Mouse (Mus musculus) limb, embryonic 13.5 days (tissue): ENCODE measurements around the gene Arid5a. TPM values are rescaled to one million over a fixed set of nuclear protein-coding genes. Genes with fewer than 3 reads are reported as not detected.
A peak's percentile ranks its signal among the peaks of the same experiment; 100 is the strongest.

Experiments
- ATAC-seq: fragments of 200-750 bp; cut with Nextera tagmentation; 2 replicates; pipeline ENCODE4 v1.8.0; 2017; ENCODE audit warnings: low read depth, moderate number of reproducible peaks, moderate TSS enrichment; ENCODE audit not compliant: low FRiP score
- H3K27ac ChIP-seq: fragments of 300-500 bp; sonication (generic); 2 replicates; pipeline ENCODE4 v1.5.1; 2015; ENCODE audit warnings: inconsistent platforms, mild to moderate bottlenecking, moderate library complexity
- H3K27me3 ChIP-seq: fragments of 300-500 bp; sonication (generic); 2 replicates; pipeline ENCODE4 v1.6.1; 2015; ENCODE audit warnings: mild to moderate bottlenecking, inconsistent platforms
- H3K36me3 ChIP-seq: fragments of 300-500 bp; sonication (generic); 2 replicates; pipeline ENCODE4 v1.6.1; 2015; ENCODE audit warnings: inconsistent platforms, mild to moderate bottlenecking, moderate library complexity
- H3K4me1 ChIP-seq: fragments of 300-500 bp; sonication (generic); 2 replicates; pipeline ENCODE4 v1.6.1; 2015; ENCODE audit warnings: inconsistent platforms
- H3K4me2 ChIP-seq: fragments of 300-500 bp; sonication (generic); replicated peaks from 2 replicates; pipeline ENCODE4 v1.6.1; 2015; ENCODE audit warnings: inconsistent platforms, mild to moderate bottlenecking, moderate library complexity
- H3K4me3 ChIP-seq: fragments of 300-500 bp; sonication (generic); 2 replicates; pipeline ENCODE4 v1.5.1; 2015; ENCODE audit warnings: moderate library complexity, mild to moderate bottlenecking, inconsistent platforms
- H3K9ac ChIP-seq: fragments of 300-500 bp; sonication (generic); 2 replicates; pipeline ENCODE4 v1.6.1; 2015; ENCODE audit warnings: mild to moderate bottlenecking, inconsistent platforms
- H3K9me3 ChIP-seq: fragments of 300-500 bp; sonication (generic); 2 replicates; pipeline ENCODE4 v1.6.1; 2016; ENCODE audit warnings: inconsistent platforms
- WGBS: fragments of 180-500 bp; shearing (Covaris S2); methylation state at CpG from one replicate; pipeline ENCODE4 v1.1.7; 2015; 5-methylcytosine and 5-hydroxymethylcytosine counted together
- polyA plus RNA-seq: library from polyadenylated mRNA; unstranded; fragments of >200 nt; fragmentation: Nextera tagmentation; extraction: Ambion mirVana; gene quantifications from 2 replicates; pipeline ENCODE4 v1.2.1, GENCODE M21; 2015

Arid5a gene
- polyA plus RNA-seq = 6.7 and 9.2 TPM in 2 replicates

GRCm38 (mm10) chr1:36307495-36308280, at the start of gene Arid5a:
Gene Arid5a (plus strand): TSS chr1:36307733.
- under 1% methylated on average over 65 of the region's 65 CpGs for WGBS
- H3K27ac ChIP-seq = no peak within 1 kb of the TSS

GRCm38 (mm10) chr1:36258631-36259030, 48.9 kb upstream of the Arid5a start:
- H3K9ac ChIP-seq = no peak overlapping the region
- peaks cover 11% of the 10 kb centered on the region; the same call in 1 of the 2 replicates for H3K4me1 ChIP-seq
- peaks cover 11% of the 10 kb centered on the region for H3K9me3 ChIP-seq
- 82% methylated on average over 2 of the region's 2 CpGs for WGBS
- no peaks in the 10 kb centered on the region for H3K36me3 ChIP-seq
- H3K27me3 ChIP-seq = peaks cover 24% of the 10 kb centered on the region
- no peak overlapping the region for H3K4me2 ChIP-seq
- no peak overlapping the region for H3K27ac ChIP-seq
- no peak overlapping the region for H3K4me3 ChIP-seq
- no peak for ATAC-seq

More at GRCm38 (mm10) chr1:36307495-36308280, at the start of gene Arid5a:
- ATAC-seq = peak; percentile 88
- no peaks in the 10 kb centered on the region for H3K9me3 ChIP-seq
- H3K27me3 ChIP-seq = peaks cover 30% of the 10 kb centered on the region
- H3K4me2 ChIP-seq = peak within 1 kb of the TSS; percentile 92
- H3K9ac ChIP-seq = peak within 1 kb of the TSS; percentile 66
- peak within 1 kb of the TSS; percentile 61 for H3K4me3 ChIP-seq
- H3K36me3 ChIP-seq = no peaks in the 10 kb centered on the region
- H3K4me1 ChIP-seq = peaks cover 37% of the 10 kb centered on the region

- Histone ChIP-seq H3K27me3 (peaks cover 18% of the 10 kb centered on the region), H3K4me3 (no peak overlapping the region)
- 90% methylated on average over 2 of the region's 2 CpGs for WGBS
Measured at GRCm38 (mm10) chr1:36259281-36259680, 48.3 kb upstream of the Arid5a start.

GRCm38 (mm10) chr1:36260418-36260817, 47.1 kb upstream of the Arid5a start:
- no peaks in the 10 kb centered on the region for H3K36me3 ChIP-seq
- WGBS = 85% methylated on average over 1 of the region's 1 CpGs
- no peak for ATAC-seq
- H3K4me3 ChIP-seq = no peak overlapping the region
- no peak overlapping the region for H3K4me2 ChIP-seq
- no peak overlapping the region for H3K9ac ChIP-seq
- H3K27ac ChIP-seq = no peak overlapping the region
- peaks cover 11% of the 10 kb centered on the region; the same call in 1 of the 2 replicates for H3K27me3 ChIP-seq
- H3K4me1 ChIP-seq = no peaks in the 10 kb centered on the region; the same call in 1 of the 2 replicates
- peaks cover 11% of the 10 kb centered on the region for H3K9me3 ChIP-seq

More at GRCm38 (mm10) chr1:36259281-36259680, 48.3 kb upstream of the Arid5a start:
- ATAC-seq = no peak
- no peak overlapping the region for H3K4me2 ChIP-seq
- H3K9ac ChIP-seq = no peak overlapping the region
- no peak overlapping the region for H3K27ac ChIP-seq
- H3K4me1 ChIP-seq = peaks cover 11% of the 10 kb centered on the region; the same call in 1 of the 2 replicates
- no peaks in the 10 kb centered on the region for H3K36me3 ChIP-seq
- peaks cover 11% of the 10 kb centered on the region for H3K9me3 ChIP-seq

GRCm38 (mm10) chr1:36261708-36262504, 45.6 kb upstream of the Arid5a start:
- WGBS = 76% methylated on average over 19 of the region's 19 CpGs

GRCm38 (mm10) chr1:36263833-36264488, 43.6 kb upstream of the Arid5a start:
- Histone ChIP-seq H3K4me1 (0 out of 2 replicates have a peak, but pooled peaks cover under 1% of the 10 kb centered on the region), H3K36me3 (no peaks in the 10 kb centered on the region), H3K4me3 (no peak overlapping the region), H3K27me3 (peaks cover 14% of the 10 kb centered on the region), H3K9ac (no peak overlapping the region), H3K27ac (peak overlapping the region; percentile 28; the same call in 1 of the 2 replicates), H3K9me3 (peaks cover 5% of the 10 kb centered on the region), H3K4me2 (no peak overlapping the region)
- ATAC-seq = no peak
- WGBS = 63% methylated on average over 13 of the region's 13 CpGs

More at GRCm38 (mm10) chr1:36261708-36262504, 45.6 kb upstream of the Arid5a start:
- Histone ChIP-seq H3K36me3 (no peaks in the 10 kb centered on the region), H3K27me3 (no peaks in the 10 kb centered on the region), H3K4me1 (no peaks in the 10 kb centered on the region), H3K9ac (no peak overlapping the region), H3K4me3 (no peak overlapping the region), H3K4me2 (no peak overlapping the region), H3K27ac (no peak overlapping the region), H3K9me3 (peaks cover 6% of the 10 kb centered on the region)
- ATAC-seq = no peak

- H3K9ac ChIP-seq = no peak overlapping the region
- H3K27ac ChIP-seq = no peak overlapping the region
- no peaks in the 10 kb centered on the region for H3K36me3 ChIP-seq
- no peak overlapping the region for H3K4me3 ChIP-seq
- H3K4me2 ChIP-seq = no peak overlapping the region
- 0 out of 2 replicates have a peak, but pooled peaks cover 7% of the 10 kb centered on the region for H3K4me1 ChIP-seq
- H3K9me3 ChIP-seq = no peaks in the 10 kb centered on the region
- no peak for ATAC-seq
- 84% methylated on average over 6 of the region's 6 CpGs for whole genome bisulfite sequencing
- peaks cover 37% of the 10 kb centered on the region for H3K27me3 ChIP-seq
Measured at GRCm38 (mm10) chr1:36266293-36266692, 41.2 kb upstream of the Arid5a start.

- no peak overlapping the region for H3K9ac ChIP-seq
- H3K4me3 ChIP-seq = no peak overlapping the region
- no peaks in the 10 kb centered on the region for H3K9me3 ChIP-seq
- 98% methylated on average over 3 of the region's 3 CpGs for WGBS
- H3K27me3 ChIP-seq = peaks cover 39% of the 10 kb centered on the region
- no peak overlapping the region for H3K27ac ChIP-seq
- H3K4me1 ChIP-seq = 0 out of 2 replicates have a peak, but pooled peaks cover 7% of the 10 kb centered on the region
- no peak for ATAC-seq
- no peak overlapping the region for H3K4me2 ChIP-seq
- no peaks in the 10 kb centered on the region for H3K36me3 ChIP-seq
Measured at GRCm38 (mm10) chr1:36267595-36267994, 39.9 kb upstream of the Arid5a start.

GRCm38 (mm10) chr1:36269121-36269795, 38.3 kb upstream of the Arid5a start:
- Histone ChIP-seq H3K27me3 (peaks cover 39% of the 10 kb centered on the region), H3K9ac (no peak overlapping the region), H3K4me2 (peak overlapping the region; percentile 55), H3K36me3 (no peaks in the 10 kb centered on the region), H3K27ac (no peak overlapping the region), H3K4me1 (0 out of 2 replicates have a peak, but pooled peaks cover 13% of the 10 kb centered on the region), H3K9me3 (no peaks in the 10 kb centered on the region), H3K4me3 (peak overlapping the region; percentile 21)
- ATAC-seq = no peak
- 33% methylated on average over 54 of the region's 54 CpGs for WGBS

GRCm38 (mm10) chr1:36270666-36271065, 36.9 kb upstream of the Arid5a start:
- H3K27ac ChIP-seq = no peak overlapping the region
- H3K4me2 ChIP-seq = no peak overlapping the region
- no peaks in the 10 kb centered on the region for H3K9me3 ChIP-seq
- ATAC-seq = no peak
- WGBS = 44% methylated on average over 3 of the region's 3 CpGs
- no peak overlapping the region for H3K9ac ChIP-seq
- no peaks in the 10 kb centered on the region for H3K36me3 ChIP-seq
- peaks cover 39% of the 10 kb centered on the region for H3K27me3 ChIP-seq
- no peak overlapping the region for H3K4me3 ChIP-seq
- 0 out of 2 replicates have a peak, but pooled peaks cover 13% of the 10 kb centered on the region for H3K4me1 ChIP-seq
